Mouse (Mus musculus) CH12.LX (cell line): ENCODE data around the gene Olfr1513. TPM values are rescaled to one million over a fixed set of nuclear protein-coding genes. Genes with fewer than 3 reads are reported as not detected.
A peak's percentile ranks its signal among the peaks of the same experiment; 100 is the strongest.

ENCODE experiments used
- DNase-seq: peaks from one replicate; pipeline ENCODE4 v3.0.0-alpha.2; 2013; ENCODE audit errors: extremely low read depth
- H3K27ac ChIP-seq: 2 replicates; pipeline ENCODE4 v1.5.1; 2012; ENCODE audit warnings: low read depth, mild to moderate bottlenecking, control low read depth, moderate library complexity; ENCODE audit not compliant: insufficient read depth
- H3K27me3 ChIP-seq: replicated peaks from 2 replicates; pipeline ENCODE3; 2012; ENCODE audit warnings: inconsistent platforms
- H3K36me3 ChIP-seq, 2 experiments: replicated peaks in 1 of 2; 2 replicates each; pipeline versions ENCODE3 to v1.6.1; 2012; ENCODE audit warnings: inconsistent platforms in 1 of 2, low read length in 1 of 2, mild to moderate bottlenecking in 1 of 2, mixed read lengths in 1 of 2, moderate library complexity in 1 of 2; ENCODE audit not compliant: control insufficient read depth in 1 of 2, insufficient read depth in 1 of 2
- H3K4me1 ChIP-seq, 2 experiments: 2 replicates each; pipeline ENCODE4 v1.6.1; 2012; ENCODE audit warnings: inconsistent platforms in 1 of 2, moderate library complexity in 1 of 2; ENCODE audit not compliant: insufficient read depth in 2 of 2, control insufficient read depth in 1 of 2
- H3K4me2 ChIP-seq: 2 replicates; pipeline ENCODE4 v1.6.1; 2012; ENCODE audit warnings: low read depth, mild to moderate bottlenecking, control low read depth; ENCODE audit not compliant: poor library complexity, insufficient read depth, severe bottlenecking
- H3K4me3 ChIP-seq, 3 experiments: fragments of 150-350 bp in 1 of 3; sonication (generic) in 1 of 3; replicated peaks in 1 of 3; 2 replicates each; pipeline versions ENCODE3 to v1.5.1; 2011 to 2012; ENCODE audit warnings: low read depth in 2 of 3, low read length in 2 of 3, mild to moderate bottlenecking in 2 of 3, moderate library complexity in 2 of 3, control low read depth in 1 of 3, improper control_type of control experiment in 1 of 3, inconsistent platforms in 1 of 3, mixed read lengths in 1 of 3; ENCODE audit not compliant: poor library complexity in 1 of 3
- H3K79me2 ChIP-seq: replicated peaks from 2 replicates; pipeline ENCODE4 v1.6.1; 2012; ENCODE audit warnings: mild to moderate bottlenecking, moderate library complexity; ENCODE audit not compliant: control insufficient read depth, poor library complexity, insufficient read depth, severe bottlenecking; ENCODE audit errors: extremely low read depth
- H3K9ac ChIP-seq: 2 replicates; pipeline ENCODE4 v1.6.1; 2012; ENCODE audit warnings: low read depth, mild to moderate bottlenecking, control low read depth, moderate library complexity; ENCODE audit not compliant: insufficient read depth
- H3K9me3 ChIP-seq: replicated peaks from 2 replicates; pipeline ENCODE3; 2012; ENCODE audit warnings: low read length, inconsistent platforms, mixed read lengths
- CHD2 ChIP-seq: IDR thresholded peaks from 2 replicates; pipeline ENCODE4 v1.6.1; 2011; ENCODE audit warnings: low read length, improper control_type of control experiment
- CTCF ChIP-seq, 2 experiments: IDR thresholded peaks in 1 of 2; conservative IDR thresholded peaks in 1 of 2; 2 replicates each; pipeline ENCODE4 v1.5.1; 2011 to 2012; ENCODE audit warnings: low read depth in 2 of 2, low read length in 2 of 2, improper control_type of control experiment in 1 of 2, inconsistent platforms in 1 of 2, mild to moderate bottlenecking in 1 of 2, moderate library complexity in 1 of 2
- ETS1 ChIP-seq: conservative IDR thresholded peaks from 2 replicates; pipeline ENCODE4 v1.6.1; 2012; ENCODE audit warnings: low read depth, mild to moderate bottlenecking, inconsistent platforms, low read length, improper control_type of control experiment, moderate library complexity
- IRF4 ChIP-seq: IDR thresholded peaks from 2 replicates; pipeline ENCODE4 v1.6.1; 2014; ENCODE audit warnings: low read depth, mild to moderate bottlenecking, inconsistent platforms, low read length, improper control_type of control experiment
- KAT2A ChIP-seq: IDR thresholded peaks from 2 replicates; pipeline ENCODE4 v1.6.1; 2012; ENCODE audit warnings: low read length, improper control_type of control experiment, inconsistent platforms; ENCODE audit not compliant: insufficient replicate concordance
- MAFK ChIP-seq: IDR thresholded peaks from 2 replicates; pipeline ENCODE4 v1.6.1; 2011; ENCODE audit warnings: low read length, improper control_type of control experiment; ENCODE audit not compliant: insufficient replicate concordance
- MAX ChIP-seq: IDR thresholded peaks from 2 replicates; pipeline ENCODE4 v1.6.1; 2011; ENCODE audit warnings: low read length, improper control_type of control experiment
- NELFE ChIP-seq: IDR thresholded peaks from 2 replicates; pipeline ENCODE4 v1.6.1; 2011; ENCODE audit warnings: low read depth, low read length, improper control_type of control experiment
- PAX5 ChIP-seq: IDR thresholded peaks from 2 replicates; pipeline ENCODE4 v1.6.1; 2012; ENCODE audit warnings: low read length, inconsistent platforms, mixed read lengths
- RAD21 ChIP-seq: IDR thresholded peaks from 2 replicates; pipeline ENCODE4 v1.6.1; 2011; ENCODE audit warnings: low read depth, mild to moderate bottlenecking, low read length, improper control_type of control experiment, moderate library complexity
- TBP ChIP-seq: conservative IDR thresholded peaks from 2 replicates; pipeline ENCODE4 v1.6.1; 2011; ENCODE audit warnings: low read depth, low read length, improper control_type of control experiment
- UBTF ChIP-seq: IDR thresholded peaks from 2 replicates; pipeline ENCODE4 v1.6.1; 2012; ENCODE audit warnings: low read depth, mild to moderate bottlenecking, inconsistent platforms, low read length, improper control_type of control experiment, moderate library complexity
- dilution Hi-C: fragments of 300-500 bp; cut with MboI; formaldehyde crosslinking; loops from 2 replicates; pipeline ENCODE4 v1.14.3; 2020; ENCODE audit warnings: low sequenced_read_pairs; ENCODE audit not compliant: extremely low pct_unique_long_range_greater_than_20kb, extremely low pct_ligation_motif_present
- in situ Hi-C: fragments of 300-500 bp; cut with MboI; formaldehyde crosslinking; loops from 3 replicates; pipeline ENCODE4 v1.14.3; 2019; ENCODE audit warnings: low sequenced_read_pairs, low pct_ligation_motif_present, low pct_unique_long_range_greater_than_20kb, mixed read lengths
- polyA plus RNA-seq: library from polyadenylated mRNA; unstranded; fragments of >175 nt; gene quantifications from 2 replicates; pipeline ENCODE4 v1.2.1, GENCODE M21; 2012; ENCODE audit warnings: low read depth; ENCODE audit not compliant: insufficient read length
- total RNA-seq, 2 experiments: library from RNA; depleted of rRNA; stranded (reverse); fragments of 300-350 nt in 1 of 2; fragments of >200 nt in 1 of 2; gene quantifications; 2 replicates each; pipeline ENCODE4 v1.2.3; 2012 to 2014

The Olfr1513 gene
- total and polyA plus RNA-seq, 3 experiments, result not detected

- H3K79me2 ChIP-seq, result no peaks in the 10 kb centered on the region
- H3K9me3 ChIP-seq, result no peaks in the 10 kb centered on the region
- H3K4me2 ChIP-seq, result peak overlapping the region; percentile 58
- DNase-seq, result peak; percentile 23
- no peak overlapping the region for H3K9ac ChIP-seq
- no peak overlapping the region for H3K27ac ChIP-seq
- H3K4me3 ChIP-seq, result no peak overlapping the region
- no peaks in the 10 kb centered on the region for H3K36me3 ChIP-seq
- TF ChIP-seq NELFE (no peak), CTCF (conservative IDR thresholded peaks at IDR 0.05 in 1 of 2, IDR thresholded peaks at IDR 0.05 in 1 of 2; ENCODE audit: low read depth in 2 of 2, low read length in 2 of 2) (peak; percentile 19 to 53; a peak in 2 of 4 replicates), CHD2 (0 out of 2 replicates have a peak, but pooled peaks have one; percentile 45)
- TF ChIP-seq, all 38 proteins: peak for 2
- in situ Hi-C loops, result loop anchor here (25.0 kb wide), 1 partner anchor 414 kb away; the partner anchor contains the start of genes Ndrg2, Rnase13 and Tppp2
- dilution Hi-C loops, result no loop called here
- Histone ChIP-seq H3K4me1 (peaks cover 10 to 11% of the 10 kb centered on the region in 2 experiments), H3K27me3 (peaks cover 8% of the 10 kb centered on the region)
Measured at GRCm38 (mm10) chr14:52325890-52326289, 30.3 kb downstream of the Olfr1513 start.

GRCm38 (mm10) chr14:52319361-52319760 is 36.8 kb downstream of the Olfr1513 start:
- TF ChIP-seq MAFK (no peak), PAX5 (no peak), MAX (no peak), UBTF (no peak)
- H3K4me3 ChIP-seq, result no peak overlapping the region

GRCm38 (mm10) chr14:52316441-52317225 is 39.6 kb downstream of the Olfr1513 start:
- Histone ChIP-seq H3K4me3 (peak overlapping the region in 1 of 3 experiments; percentile 17), H3K27me3 (no peaks in the 10 kb centered on the region), H3K36me3 (no peaks in the 10 kb centered on the region), H3K9ac (peak overlapping the region; percentile 18; the same call in 1 of the 2 replicates), H3K79me2 (no peaks in the 10 kb centered on the region), H3K4me1 (peaks cover 2 to 6% of the 10 kb centered on the region in 2 experiments; a peak in 2 of 4 replicates), H3K4me2 (peak overlapping the region; percentile 7), H3K9me3 (peaks cover 2% of the 10 kb centered on the region), H3K27ac (no peak overlapping the region)
- in situ Hi-C loops, result no loop called here
- dilution Hi-C loops, result no loop called here
- no peak for DNase-seq
- TF ChIP-seq RAD21, result no peak
- TF ChIP-seq NELFE, result no peak
- TF ChIP-seq KAT2A, result no peak
- TF ChIP-seq ETS1, result no peak
- no peak for TF ChIP-seq IRF4
- TF ChIP-seq TBP, result no peak

More at GRCm38 (mm10) chr14:52319361-52319760, 36.8 kb downstream of the Olfr1513 start:
- no peak for DNase-seq
- H3K27ac ChIP-seq, result no peak overlapping the region
- H3K4me2 ChIP-seq, result no peak overlapping the region
- H3K9ac ChIP-seq, result no peak overlapping the region
- H3K9me3 ChIP-seq, result peaks cover 2% of the 10 kb centered on the region
- dilution Hi-C loops (no loop called here), in situ Hi-C loops (no loop called here)
- H3K79me2 ChIP-seq, result no peaks in the 10 kb centered on the region
- H3K36me3 ChIP-seq, result no peaks in the 10 kb centered on the region
- peaks cover 2 to 6% of the 10 kb centered on the region in 2 experiments; a peak in 2 of 4 replicates for H3K4me1 ChIP-seq
- peaks cover 4% of the 10 kb centered on the region for H3K27me3 ChIP-seq
